Mouse (Mus musculus): Measurements from ENCODE around the gene Med16. TPM values are rescaled to one million over a fixed set of nuclear protein-coding genes. Genes with fewer than 3 reads are reported as not detected.

Gene Med16
- total and polyA plus RNA-seq, 2 experiments from 2014 or later = 36.2 to 64.7 TPM

DNA sequence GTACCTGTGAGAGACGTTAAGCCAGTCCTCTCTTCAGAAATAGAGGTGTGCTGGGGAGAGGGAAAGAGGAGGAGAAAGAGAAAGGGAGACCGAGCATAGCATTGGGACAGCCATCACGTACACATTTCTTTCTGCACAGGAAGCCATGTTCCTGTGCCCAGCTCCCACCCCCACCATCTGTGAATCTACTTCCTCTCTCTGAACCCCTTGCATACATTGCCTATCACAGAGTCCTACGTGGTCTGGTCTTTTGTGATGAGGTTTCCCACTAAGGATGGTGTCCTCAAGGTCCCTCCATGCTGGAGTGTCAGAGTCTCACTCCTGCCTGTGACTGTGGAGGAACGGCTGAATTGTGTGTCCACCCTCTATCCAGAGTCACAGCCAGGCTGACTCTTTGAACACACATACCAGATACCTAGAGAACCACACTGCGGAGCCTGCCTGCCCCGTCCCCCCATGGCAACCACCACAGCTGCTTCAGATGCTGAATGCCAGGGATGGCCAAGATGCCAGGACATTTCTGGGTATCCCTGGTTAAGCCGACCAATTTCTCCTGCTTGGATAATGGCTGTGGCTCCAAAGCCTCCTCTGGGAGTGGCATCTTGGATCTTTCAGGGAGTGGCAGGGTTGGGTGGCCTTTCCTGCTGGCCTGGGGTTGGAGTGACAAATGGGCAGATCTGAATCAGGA is 58.6 kb downstream of the Med16 start:
- no peak for DNase-seq (ENCODE audit: low spot score)
- peak overlapping the region; percentile 37; the same call in 1 of the 2 replicates for H3K27ac ChIP-seq (ENCODE audit: low read depth)

DNA sequence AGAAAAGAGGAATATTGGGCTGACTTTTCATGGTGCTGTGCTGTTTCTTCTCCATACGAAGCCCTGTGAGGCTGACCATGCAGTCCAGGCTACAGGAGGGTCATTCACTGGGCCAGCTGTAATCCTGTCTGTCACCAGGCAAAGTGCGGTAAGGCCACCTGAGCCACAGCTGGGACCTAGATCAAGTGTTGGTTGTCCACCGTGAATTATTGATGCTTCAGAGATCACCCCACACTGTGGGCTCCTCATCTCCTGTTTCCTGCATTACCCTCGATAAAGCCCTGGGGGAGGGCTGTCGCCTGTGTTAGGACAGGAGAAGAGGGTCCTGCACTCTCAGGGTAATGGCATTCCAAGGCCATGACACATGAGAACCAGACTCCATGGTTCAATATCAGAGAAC is 62.2 kb downstream of the Med16 start:
- Histone ChIP-seq H3K9ac (replicated peaks; ENCODE audit: low read depth, low read length) (no peak overlapping the region), H3K4me1 (ENCODE audit: control insufficient read depth, insufficient read depth) (0 out of 2 replicates have a peak, but pooled peaks cover 4% of the 10 kb centered on the region), H3K27me3 (ENCODE audit: control insufficient read depth, insufficient read depth, low read length) (no peaks in the 10 kb centered on the region), H3K36me3 (replicated peaks; ENCODE audit: control insufficient read depth, insufficient read depth, low read length) (no peaks in the 10 kb centered on the region), H3K4me2 (ENCODE audit: low read depth, low read length) (no peak overlapping the region), H3K4me3 (ENCODE audit: low read depth, low read length) (no peak overlapping the region), H3K27ac (ENCODE audit: low read depth) (no peak overlapping the region), H3K9me3 (replicated peaks; ENCODE audit: control insufficient read depth, low read length) (no peaks in the 10 kb centered on the region)
- 59% methylated on average over 5 of the region's 5 CpGs for WGBS
- no peak for TF ChIP-seq EP300 (IDR thresholded peaks at IDR 0.05; ENCODE audit: low read depth)
- TF ChIP-seq CTCF (IDR thresholded peaks at IDR 0.05; ENCODE audit: low read depth) = no peak
- DNase-seq (ENCODE audit: low spot score) (no peak), ATAC-seq (ENCODE audit: insufficient read depth, low read depth) (no peak)

More for the DNA sequence above, 58.6 kb downstream of the Med16 start:
- WGBS = 66% methylated on average over 8 of the region's 8 CpGs
- Histone ChIP-seq H3K4me2 (ENCODE audit: low read depth, low read length) (no peak overlapping the region), H3K9ac (replicated peaks; ENCODE audit: low read depth, low read length) (no peak overlapping the region), H3K27me3 (ENCODE audit: control insufficient read depth, insufficient read depth, low read length) (no peaks in the 10 kb centered on the region), H3K4me3 (ENCODE audit: low read depth, low read length) (no peak overlapping the region), H3K4me1 (ENCODE audit: control insufficient read depth, insufficient read depth) (peaks cover 16% of the 10 kb centered on the region), H3K36me3 (replicated peaks; ENCODE audit: control insufficient read depth, insufficient read depth, low read length) (no peaks in the 10 kb centered on the region), H3K9me3 (replicated peaks; ENCODE audit: control insufficient read depth, low read length) (no peaks in the 10 kb centered on the region)
- no peak for ATAC-seq (ENCODE audit: insufficient read depth, low read depth)
- TF ChIP-seq EP300 (IDR thresholded peaks at IDR 0.05; ENCODE audit: low read depth) (no peak), CTCF (IDR thresholded peaks at IDR 0.05; ENCODE audit: low read depth) (no peak)

Small RNAs within 50 kb of the gene (microRNA-seq; reads per million reads assigned to microRNA genes)
- not detected for gene Mir6910

Other genes starting within 250 kb of the Med16 start
Only the 30 nearest of the 35 such genes appear.
- 162 and 183 TPM in 2 replicates for gene Cdc34, start 226.7 kb downstream of the Med16 start, total RNA-seq (2014; rRNA removed; ENCODE audit: low replicate concordance)
- gene Cdc34, start 226.7 kb downstream of the Med16 start, polyA plus RNA-seq (2015; fragmentation: Nextera tagmentation; extraction: Ambion mirVana) = 115 and 120 TPM in 2 replicates
- 2.4 and 2.5 TPM in 2 replicates for gene Gzmm, start 219.9 kb downstream of the Med16 start, total RNA-seq (2014; rRNA removed; ENCODE audit: low replicate concordance)
- 2.1 and 2.8 TPM in 2 replicates for gene Gzmm, start 219.9 kb downstream of the Med16 start, polyA plus RNA-seq (2015; fragmentation: Nextera tagmentation; extraction: Ambion mirVana)
- gene Bsg, start 204.4 kb downstream of the Med16 start, total RNA-seq (2014; rRNA removed; ENCODE audit: low replicate concordance) = 1,449 and 1,606 TPM in 2 replicates
- 1,256 and 1,260 TPM in 2 replicates for gene Bsg, start 204.4 kb downstream of the Med16 start, polyA plus RNA-seq (2015; fragmentation: Nextera tagmentation; extraction: Ambion mirVana)
- gene Hcn2, start 192.3 kb downstream of the Med16 start, total RNA-seq (2014; rRNA removed; ENCODE audit: low replicate concordance) = 3.5 and 5.5 TPM in 2 replicates
- gene Hcn2, start 192.3 kb downstream of the Med16 start, polyA plus RNA-seq (2015; fragmentation: Nextera tagmentation; extraction: Ambion mirVana) = 0.40 and 0.45 TPM in 2 replicates
- gene Polrmt, start 162.3 kb downstream of the Med16 start, total RNA-seq (2014; rRNA removed; ENCODE audit: low replicate concordance) = 36.9 and 56.2 TPM in 2 replicates
- gene Polrmt, start 162.3 kb downstream of the Med16 start, polyA plus RNA-seq (2015; fragmentation: Nextera tagmentation; extraction: Ambion mirVana) = 25.1 and 26.3 TPM in 2 replicates
- gene Fgf22, start 153.8 kb downstream of the Med16 start, total RNA-seq (2014; rRNA removed; ENCODE audit: low replicate concordance) = not detected in 2 replicates
- gene Fgf22, start 153.8 kb downstream of the Med16 start, polyA plus RNA-seq (2015; fragmentation: Nextera tagmentation; extraction: Ambion mirVana) = 0.14 TPM in 1 of 2 replicates, not detected in the other
- 38.6 and 67.5 TPM in 2 replicates for gene Rnf126, start 142.0 kb downstream of the Med16 start, total RNA-seq (2014; rRNA removed; ENCODE audit: low replicate concordance)
- 35.9 and 37.6 TPM in 2 replicates for gene Rnf126, start 142.0 kb downstream of the Med16 start, polyA plus RNA-seq (2015; fragmentation: Nextera tagmentation; extraction: Ambion mirVana)
- gene Fstl3, start 131.7 kb downstream of the Med16 start, total RNA-seq (2014; rRNA removed; ENCODE audit: low replicate concordance) = 21.4 and 28.0 TPM in 2 replicates
- 13.2 and 13.7 TPM in 2 replicates for gene Fstl3, start 131.7 kb downstream of the Med16 start, polyA plus RNA-seq (2015; fragmentation: Nextera tagmentation; extraction: Ambion mirVana)
- gene Prss57, start 118.0 kb downstream of the Med16 start, total RNA-seq (2014; rRNA removed; ENCODE audit: low replicate concordance) = 1.3 and 1.4 TPM in 2 replicates
- not detected in 2 replicates for gene Prss57, start 118.0 kb downstream of the Med16 start, polyA plus RNA-seq (2015; fragmentation: Nextera tagmentation; extraction: Ambion mirVana)
- gene Palm, start 115.4 kb downstream of the Med16 start, total RNA-seq (2014; rRNA removed; ENCODE audit: low replicate concordance) = 31.2 and 52.3 TPM in 2 replicates
- gene Palm, start 115.4 kb downstream of the Med16 start, polyA plus RNA-seq (2015; fragmentation: Nextera tagmentation; extraction: Ambion mirVana) = 39.8 and 44.0 TPM in 2 replicates
- not detected in 2 replicates for gene Misp, start 87.9 kb downstream of the Med16 start, total RNA-seq (2014; rRNA removed; ENCODE audit: low replicate concordance)
- 0.08 and 0.41 TPM in 2 replicates for gene Misp, start 87.9 kb downstream of the Med16 start, polyA plus RNA-seq (2015; fragmentation: Nextera tagmentation; extraction: Ambion mirVana)
- gene Ptbp1, start 54.5 kb downstream of the Med16 start, total RNA-seq (2014; rRNA removed; ENCODE audit: low replicate concordance) = 186 and 196 TPM in 2 replicates
- gene Ptbp1, start 54.5 kb downstream of the Med16 start, polyA plus RNA-seq (2015; fragmentation: Nextera tagmentation; extraction: Ambion mirVana) = 39.8 and 40.4 TPM in 2 replicates
- gene Prtn3, start 34.4 kb downstream of the Med16 start, total RNA-seq (2014; rRNA removed; ENCODE audit: low replicate concordance) = not detected in 2 replicates
- gene Prtn3, start 34.4 kb downstream of the Med16 start, polyA plus RNA-seq (2015; fragmentation: Nextera tagmentation; extraction: Ambion mirVana) = 0.70 and 0.74 TPM in 2 replicates
- 3.2 and 5.9 TPM in 2 replicates for gene Plppr3, start 34.3 kb downstream of the Med16 start, total RNA-seq (2014; rRNA removed; ENCODE audit: low replicate concordance)
- 2.5 and 3.0 TPM in 2 replicates for gene Plppr3, start 34.3 kb downstream of the Med16 start, polyA plus RNA-seq (2015; fragmentation: Nextera tagmentation; extraction: Ambion mirVana)
- not detected in 2 replicates for gene Elane, start 22.7 kb downstream of the Med16 start, total RNA-seq (2014; rRNA removed; ENCODE audit: low replicate concordance)
- gene Elane, start 22.7 kb downstream of the Med16 start, polyA plus RNA-seq (2015; fragmentation: Nextera tagmentation; extraction: Ambion mirVana) = not detected in 2 replicates
- 0.19 TPM in 1 of 2 replicates, not detected in the other for gene Cfd, start 18.1 kb downstream of the Med16 start, total RNA-seq (2014; rRNA removed; ENCODE audit: low replicate concordance)
- gene Cfd, start 18.1 kb downstream of the Med16 start, polyA plus RNA-seq (2015; fragmentation: Nextera tagmentation; extraction: Ambion mirVana) = 0.22 TPM in 1 of 2 replicates, not detected in the other
- not detected in 2 replicates for gene Gm26602, start 1.9 kb upstream of the Med16 start, total RNA-seq (2014; rRNA removed; ENCODE audit: low replicate concordance)
- 4.0 and 6.0 TPM in 2 replicates for gene Gm26602, start 1.9 kb upstream of the Med16 start, polyA plus RNA-seq (2015; fragmentation: Nextera tagmentation; extraction: Ambion mirVana)
- not detected in 2 replicates for gene Kiss1r, start 8.0 kb upstream of the Med16 start, total RNA-seq (2014; rRNA removed; ENCODE audit: low replicate concordance)
- 0.45 and 0.57 TPM in 2 replicates for gene Kiss1r, start 8.0 kb upstream of the Med16 start, polyA plus RNA-seq (2015; fragmentation: Nextera tagmentation; extraction: Ambion mirVana)
- gene R3hdm4, start 12.3 kb upstream of the Med16 start, total RNA-seq (2014; rRNA removed; ENCODE audit: low replicate concordance) = 40.9 and 58.4 TPM in 2 replicates
- gene R3hdm4, start 12.3 kb upstream of the Med16 start, polyA plus RNA-seq (2015; fragmentation: Nextera tagmentation; extraction: Ambion mirVana) = 104 and 107 TPM in 2 replicates
- 5.3 and 5.6 TPM in 2 replicates for gene Arid3a, start 18.1 kb upstream of the Med16 start, total RNA-seq (2014; rRNA removed; ENCODE audit: low replicate concordance)
- 0.65 and 0.77 TPM in 2 replicates for gene Arid3a, start 18.1 kb upstream of the Med16 start, polyA plus RNA-seq (2015; fragmentation: Nextera tagmentation; extraction: Ambion mirVana)
- 29.3 and 51.5 TPM in 2 replicates for gene Wdr18, start 51.2 kb upstream of the Med16 start, total RNA-seq (2014; rRNA removed; ENCODE audit: low replicate concordance)
- gene Wdr18, start 51.2 kb upstream of the Med16 start, polyA plus RNA-seq (2015; fragmentation: Nextera tagmentation; extraction: Ambion mirVana) = 54.3 and 58.4 TPM in 2 replicates
- gene Grin3b, start 61.8 kb upstream of the Med16 start, total RNA-seq (2014; rRNA removed; ENCODE audit: low replicate concordance) = not detected in 2 replicates
- 0.29 and 0.34 TPM in 2 replicates for gene Grin3b, start 61.8 kb upstream of the Med16 start, polyA plus RNA-seq (2015; fragmentation: Nextera tagmentation; extraction: Ambion mirVana)
- 162 and 182 TPM in 2 replicates for gene Tmem259, start 75.4 kb upstream of the Med16 start, total RNA-seq (2014; rRNA removed; ENCODE audit: low replicate concordance)
- gene Tmem259, start 75.4 kb upstream of the Med16 start, polyA plus RNA-seq (2015; fragmentation: Nextera tagmentation; extraction: Ambion mirVana) = 18.0 and 18.1 TPM in 2 replicates
- gene Cnn2, start 79.7 kb upstream of the Med16 start, total RNA-seq (2014; rRNA removed; ENCODE audit: low replicate concordance) = 142 and 158 TPM in 2 replicates
- gene Cnn2, start 79.7 kb upstream of the Med16 start, polyA plus RNA-seq (2015; fragmentation: Nextera tagmentation; extraction: Ambion mirVana) = 126 and 149 TPM in 2 replicates
- gene Abca7, start 87.6 kb upstream of the Med16 start, total RNA-seq (2014; rRNA removed; ENCODE audit: low replicate concordance) = 10.4 and 11.4 TPM in 2 replicates
- 1.9 TPM in 2 replicates for gene Abca7, start 87.6 kb upstream of the Med16 start, polyA plus RNA-seq (2015; fragmentation: Nextera tagmentation; extraction: Ambion mirVana)
- 3.9 and 11.0 TPM in 2 replicates for gene Arhgap45, start 107.7 kb upstream of the Med16 start, total RNA-seq (2014; rRNA removed; ENCODE audit: low replicate concordance)
- gene Arhgap45, start 107.7 kb upstream of the Med16 start, polyA plus RNA-seq (2015; fragmentation: Nextera tagmentation; extraction: Ambion mirVana) = 1.9 TPM in 2 replicates
- 70.6 and 106 TPM in 2 replicates for gene Polr2e, start 130.9 kb upstream of the Med16 start, total RNA-seq (2014; rRNA removed; ENCODE audit: low replicate concordance)
- gene Polr2e, start 130.9 kb upstream of the Med16 start, polyA plus RNA-seq (2015; fragmentation: Nextera tagmentation; extraction: Ambion mirVana) = 120 and 123 TPM in 2 replicates
- 490 and 500 TPM in 2 replicates for gene Gpx4, start 138.2 kb upstream of the Med16 start, total RNA-seq (2014; rRNA removed; ENCODE audit: low replicate concordance)
- 874 and 900 TPM in 2 replicates for gene Gpx4, start 138.2 kb upstream of the Med16 start, polyA plus RNA-seq (2015; fragmentation: Nextera tagmentation; extraction: Ambion mirVana)
- gene Sbno2, start 196.6 kb upstream of the Med16 start, total RNA-seq (2014; rRNA removed; ENCODE audit: low replicate concordance) = 21.1 and 22.0 TPM in 2 replicates
- gene Sbno2, start 196.6 kb upstream of the Med16 start, polyA plus RNA-seq (2015; fragmentation: Nextera tagmentation; extraction: Ambion mirVana) = 5.9 and 6.3 TPM in 2 replicates
- gene Stk11, start 206.9 kb upstream of the Med16 start, total RNA-seq (2014; rRNA removed; ENCODE audit: low replicate concordance) = 40.3 and 57.4 TPM in 2 replicates
- 10.6 and 10.8 TPM in 2 replicates for gene Stk11, start 206.9 kb upstream of the Med16 start, polyA plus RNA-seq (2015; fragmentation: Nextera tagmentation; extraction: Ambion mirVana)

All from heart, postnatal 0 days (tissue).